Mouse (Mus musculus): ENCODE results near the gene Cyp2d26.

DNA sequence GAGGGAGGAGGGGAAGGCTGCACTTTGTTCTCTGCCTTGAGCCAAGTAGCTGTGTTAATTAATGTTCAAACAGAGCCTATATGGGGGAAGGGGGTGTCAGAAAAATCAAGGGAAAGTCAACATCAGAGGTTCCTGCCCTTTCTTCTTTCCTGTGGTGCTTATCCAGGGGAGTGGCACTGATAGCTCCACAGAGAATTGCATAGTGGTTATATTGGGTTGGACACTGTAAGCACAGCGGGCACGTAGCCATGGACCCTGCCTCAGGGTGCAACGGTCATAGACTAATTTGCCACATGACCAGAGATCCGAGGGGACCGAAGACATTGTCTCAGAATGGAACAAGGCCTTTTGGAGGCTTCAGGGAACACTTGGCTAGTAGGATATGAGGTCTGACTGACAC lies at the start of gene Cyp2d26:
- TF ChIP-seq CTCF (IDR thresholded peaks at IDR 0.05; ENCODE audit: low read depth) (no peak), EP300 (IDR thresholded peaks at IDR 0.05; ENCODE audit: low read depth) (no peak)
